Mouse (Mus musculus) kidney, adult 2 months (tissue): ENCODE results near the gene Gna13.

Source experiments
- CTCF ChIP-seq: fragments of 200-500 bp; conservative IDR thresholded peaks from 2 replicates; pipeline ENCODE4 v1.5.1; 2011; ENCODE audit warnings: low read depth, mild to moderate bottlenecking, control low read depth, low read length, moderate library complexity, mixed read lengths; ENCODE audit not compliant: insufficient read depth, insufficient read length
- POLR2A ChIP-seq: fragments of 200-500 bp; IDR thresholded peaks from one replicate; pipeline ENCODE4 v1.6.1; 2011; ENCODE audit warnings: low read depth, low read length, control low read depth

- no peak for TF ChIP-seq CTCF
- no peak for TF ChIP-seq POLR2A
Observed at GRCm38 (mm10) chr11:109436889-109437288, 74.3 kb downstream of the Gna13 start.
